Mouse (Mus musculus): ENCODE measurements around the gene Tm6sf1. TPM values are rescaled to one million over a fixed set of nuclear protein-coding genes. Genes with fewer than 3 reads are reported as not detected.
"Not testable (repeated sequence)": the region's sequence is repeated elsewhere in the genome, so short reads cannot be mapped to it uniquely, and the experiment has no call there.

Tm6sf1 gene
- polyA plus RNA-seq, 1 experiment from 2014 or later: 16.8 TPM

GRCm38 (mm10) chr7:81837771-81838170 lies 21.0 kb upstream of the Tm6sf1 start:
- not testable (repeated sequence) for H3K36me3 ChIP-seq (ENCODE audit: control insufficient read depth, insufficient read depth, low read length); ATAC-seq (ENCODE audit: insufficient read depth, low FRiP score, low TSS enrichment); H3K9me3 ChIP-seq (ENCODE audit: control insufficient read depth, low read length); H3K4me1 ChIP-seq (ENCODE audit: control insufficient read depth, insufficient read depth, low read length); H3K27me3 ChIP-seq (ENCODE audit: control insufficient read depth, insufficient read depth, low read length); H3K4me3 ChIP-seq (ENCODE audit: low read depth, low read length); H3K27ac ChIP-seq (ENCODE audit: low read depth, low read length); H3K4me2 ChIP-seq (ENCODE audit: low read depth); DNase-seq (ENCODE audit: low spot score); H3K9ac ChIP-seq (ENCODE audit: low read length)
- 87% methylated on average over 5 of the region's 5 CpGs for WGBS

GRCm38 (mm10) chr7:81839746-81840145 lies 19.1 kb upstream of the Tm6sf1 start:
- H3K27me3 ChIP-seq (ENCODE audit: control insufficient read depth, insufficient read depth, low read length): no peaks in the 10 kb centered on the region
- H3K9ac ChIP-seq (ENCODE audit: low read length): no peak overlapping the region
- H3K4me3 ChIP-seq (ENCODE audit: low read depth, low read length): no peak overlapping the region
- H3K4me1 ChIP-seq (ENCODE audit: control insufficient read depth, insufficient read depth, low read length): no peaks in the 10 kb centered on the region
- ATAC-seq (ENCODE audit: insufficient read depth, low FRiP score, low TSS enrichment) (no peak), DNase-seq (ENCODE audit: low spot score) (no peak)
- H3K4me2 ChIP-seq (ENCODE audit: low read depth): no peak overlapping the region
- 69% methylated on average over 6 of the region's 6 CpGs for WGBS
- no peaks in the 10 kb centered on the region for H3K36me3 ChIP-seq (ENCODE audit: control insufficient read depth, insufficient read depth, low read length)
- no peaks in the 10 kb centered on the region for H3K9me3 ChIP-seq (ENCODE audit: control insufficient read depth, low read length)
- no peak overlapping the region for H3K27ac ChIP-seq (ENCODE audit: low read depth, low read length)

GRCm38 (mm10) chr7:81840661-81841181 lies 18.1 kb upstream of the Tm6sf1 start:
- ATAC-seq (ENCODE audit: insufficient read depth, low FRiP score, low TSS enrichment) (no peak), DNase-seq (ENCODE audit: low spot score) (no peak)
- Histone ChIP-seq H3K4me2 (ENCODE audit: low read depth) (no peak overlapping the region), H3K27me3 (ENCODE audit: control insufficient read depth, insufficient read depth, low read length) (no peaks in the 10 kb centered on the region), H3K36me3 (ENCODE audit: control insufficient read depth, insufficient read depth, low read length) (no peaks in the 10 kb centered on the region), H3K4me3 (ENCODE audit: low read depth, low read length) (no peak overlapping the region), H3K27ac (ENCODE audit: low read depth, low read length) (no peak overlapping the region), H3K4me1 (ENCODE audit: control insufficient read depth, insufficient read depth, low read length) (no peaks in the 10 kb centered on the region), H3K9ac (ENCODE audit: low read length) (no peak overlapping the region), H3K9me3 (ENCODE audit: control insufficient read depth, low read length) (no peaks in the 10 kb centered on the region)
- 69% methylated on average over 7 of the region's 7 CpGs for WGBS

GRCm38 (mm10) chr7:81841439-81841838 lies 17.4 kb upstream of the Tm6sf1 start:
- H3K4me2 ChIP-seq (ENCODE audit: low read depth): no peak overlapping the region
- ATAC-seq (ENCODE audit: insufficient read depth, low FRiP score, low TSS enrichment) (no peak), DNase-seq (ENCODE audit: low spot score) (no peak)
- H3K9ac ChIP-seq (ENCODE audit: low read length): no peak overlapping the region
- WGBS: 89% methylated on average over 6 of the region's 6 CpGs
- no peaks in the 10 kb centered on the region for H3K27me3 ChIP-seq (ENCODE audit: control insufficient read depth, insufficient read depth, low read length)
- H3K4me1 ChIP-seq (ENCODE audit: control insufficient read depth, insufficient read depth, low read length): no peaks in the 10 kb centered on the region
- no peak overlapping the region for H3K4me3 ChIP-seq (ENCODE audit: low read depth, low read length)
- H3K36me3 ChIP-seq (ENCODE audit: control insufficient read depth, insufficient read depth, low read length): no peaks in the 10 kb centered on the region
- no peaks in the 10 kb centered on the region for H3K9me3 ChIP-seq (ENCODE audit: control insufficient read depth, low read length)
- no peak overlapping the region for H3K27ac ChIP-seq (ENCODE audit: low read depth, low read length)

GRCm38 (mm10) chr7:81842141-81842540 lies 16.7 kb upstream of the Tm6sf1 start:
- Histone ChIP-seq H3K27me3 (ENCODE audit: control insufficient read depth, insufficient read depth, low read length) (no peaks in the 10 kb centered on the region), H3K4me1 (ENCODE audit: control insufficient read depth, insufficient read depth, low read length) (no peaks in the 10 kb centered on the region), H3K4me3 (ENCODE audit: low read depth, low read length) (no peak overlapping the region), H3K9ac (ENCODE audit: low read length) (no peak overlapping the region), H3K36me3 (ENCODE audit: control insufficient read depth, insufficient read depth, low read length) (no peaks in the 10 kb centered on the region), H3K27ac (ENCODE audit: low read depth, low read length) (no peak overlapping the region), H3K4me2 (ENCODE audit: low read depth) (no peak overlapping the region), H3K9me3 (ENCODE audit: control insufficient read depth, low read length) (no peaks in the 10 kb centered on the region)
- no peak for ATAC-seq (ENCODE audit: insufficient read depth, low FRiP score, low TSS enrichment)
- WGBS: 89% methylated on average over 7 of the region's 7 CpGs
- DNase-seq (ENCODE audit: low spot score): no peak

GRCm38 (mm10) chr7:81842998-81843397 lies 15.8 kb upstream of the Tm6sf1 start:
- DNase-seq (ENCODE audit: low spot score) (no peak), ATAC-seq (ENCODE audit: insufficient read depth, low FRiP score, low TSS enrichment) (no peak)
- no peaks in the 10 kb centered on the region for H3K9me3 ChIP-seq (ENCODE audit: control insufficient read depth, low read length)
- no peaks in the 10 kb centered on the region for H3K36me3 ChIP-seq (ENCODE audit: control insufficient read depth, insufficient read depth, low read length)
- 76% methylated on average over 1 of the region's 1 CpGs for WGBS
- no peak overlapping the region for H3K9ac ChIP-seq (ENCODE audit: low read length)
- H3K4me2 ChIP-seq (ENCODE audit: low read depth): no peak overlapping the region
- H3K4me3 ChIP-seq (ENCODE audit: low read depth, low read length): no peak overlapping the region
- H3K27me3 ChIP-seq (ENCODE audit: control insufficient read depth, insufficient read depth, low read length): no peaks in the 10 kb centered on the region
- H3K27ac ChIP-seq (ENCODE audit: low read depth, low read length): no peak overlapping the region
- no peaks in the 10 kb centered on the region for H3K4me1 ChIP-seq (ENCODE audit: control insufficient read depth, insufficient read depth, low read length)

GRCm38 (mm10) chr7:81843903-81844302 lies 14.9 kb upstream of the Tm6sf1 start:
- 80% methylated on average over 8 of the region's 8 CpGs for WGBS

GRCm38 (mm10) chr7:81844801-81845200 lies 14.0 kb upstream of the Tm6sf1 start:
- Histone ChIP-seq H3K4me1 (ENCODE audit: control insufficient read depth, insufficient read depth, low read length) (no peaks in the 10 kb centered on the region), H3K4me2 (ENCODE audit: low read depth) (no peak overlapping the region), H3K27ac (ENCODE audit: low read depth, low read length) (no peak overlapping the region), H3K9ac (ENCODE audit: low read length) (no peak overlapping the region), H3K4me3 (ENCODE audit: low read depth, low read length) (no peak overlapping the region), H3K27me3 (ENCODE audit: control insufficient read depth, insufficient read depth, low read length) (no peaks in the 10 kb centered on the region), H3K36me3 (ENCODE audit: control insufficient read depth, insufficient read depth, low read length) (no peaks in the 10 kb centered on the region), H3K9me3 (ENCODE audit: control insufficient read depth, low read length) (no peaks in the 10 kb centered on the region)
- DNase-seq (ENCODE audit: low spot score) (no peak), ATAC-seq (ENCODE audit: insufficient read depth, low FRiP score, low TSS enrichment) (no peak)
- 83% methylated on average over 11 of the region's 11 CpGs for WGBS

More at GRCm38 (mm10) chr7:81843903-81844302, 14.9 kb upstream of the Tm6sf1 start:
- H3K36me3 ChIP-seq (ENCODE audit: control insufficient read depth, insufficient read depth, low read length): no peaks in the 10 kb centered on the region
- no peak overlapping the region for H3K4me2 ChIP-seq (ENCODE audit: low read depth)
- no peaks in the 10 kb centered on the region for H3K27me3 ChIP-seq (ENCODE audit: control insufficient read depth, insufficient read depth, low read length)
- ATAC-seq (ENCODE audit: insufficient read depth, low FRiP score, low TSS enrichment) (no peak), DNase-seq (ENCODE audit: low spot score) (no peak)
- H3K9ac ChIP-seq (ENCODE audit: low read length): no peak overlapping the region
- H3K9me3 ChIP-seq (ENCODE audit: control insufficient read depth, low read length): no peaks in the 10 kb centered on the region
- H3K4me3 ChIP-seq (ENCODE audit: low read depth, low read length): no peak overlapping the region
- no peak overlapping the region for H3K27ac ChIP-seq (ENCODE audit: low read depth, low read length)
- no peaks in the 10 kb centered on the region for H3K4me1 ChIP-seq (ENCODE audit: control insufficient read depth, insufficient read depth, low read length)

GRCm38 (mm10) chr7:81845313-81845712 lies 13.5 kb upstream of the Tm6sf1 start:
- H3K27me3 ChIP-seq (ENCODE audit: control insufficient read depth, insufficient read depth, low read length): no peaks in the 10 kb centered on the region
- no peaks in the 10 kb centered on the region for H3K36me3 ChIP-seq (ENCODE audit: control insufficient read depth, insufficient read depth, low read length)
- H3K4me3 ChIP-seq (ENCODE audit: low read depth, low read length): no peak overlapping the region
- no peaks in the 10 kb centered on the region for H3K4me1 ChIP-seq (ENCODE audit: control insufficient read depth, insufficient read depth, low read length)
- no peak for DNase-seq (ENCODE audit: low spot score)
- WGBS: 85% methylated on average over 3 of the region's 3 CpGs
- no peak overlapping the region for H3K27ac ChIP-seq (ENCODE audit: low read depth, low read length)
- H3K4me2 ChIP-seq (ENCODE audit: low read depth): no peak overlapping the region
- no peaks in the 10 kb centered on the region for H3K9me3 ChIP-seq (ENCODE audit: control insufficient read depth, low read length)
- no peak for ATAC-seq (ENCODE audit: insufficient read depth, low FRiP score, low TSS enrichment)
- no peak overlapping the region for H3K9ac ChIP-seq (ENCODE audit: low read length)

Measured in neural tube, embryonic 11.5 days (tissue).